Mouse (Mus musculus) gastrocnemius, postnatal 36 days (tissue): Measurements from ENCODE around the gene Tnfrsf11a. TPM values are rescaled to one million over a fixed set of nuclear protein-coding genes. Genes with fewer than 3 reads are reported as not detected.
"Not testable (repeated sequence)": the region's sequence is repeated elsewhere in the genome, so short reads cannot be mapped to it uniquely, and the experiment has no call there.

Experiments
- DNase-seq, 2 experiments: peaks; one replicate each; pipeline ENCODE4 v3.0.0; 2022
- intact Hi-C: fragments of 180-260 bp; cut with DNase I; formaldehyde crosslinking; loops from one replicate; pipeline ENCODE4 v1.15.1; 2025
- long read RNA-seq, 2 experiments: library from polyadenylated mRNA; stranded (forward); transcript quantifications; one replicate each; pipeline ENCODE4 v2.0.0; 2021
- total RNA-seq, 2 experiments: library from RNA; stranded (reverse); gene quantifications; 2 replicates each; pipeline ENCODE4 v1.2.3; 2021

The Tnfrsf11a gene
- under 1 TPM; 0.48 to 0.49 TPM for total RNA-seq
- long read RNA-seq, experiment 1: 0 reads
- long read RNA-seq, experiment 2: 0 reads

GRCm38 (mm10) chr1:105780457-105781364, at the start of gene Tnfrsf11a:
Gene Tnfrsf11a (plus strand): TSS chr1:105780718.
- intact Hi-C loops: no loop called here

GRCm38 (mm10) chr1:105735318-105735717, 45.2 kb upstream of the Tnfrsf11a start:
- intact Hi-C loops: no loop called here
- no peak for DNase-seq

More at GRCm38 (mm10) chr1:105780457-105781364, at the start of gene Tnfrsf11a:
- peak; percentile 31 to 33 for DNase-seq

- no peak for DNase-seq
These were observed 42.2 kb upstream of the Tnfrsf11a start for GRCm38 (mm10) chr1:105738334-105738733.

GRCm38 (mm10) chr1:105739493-105739892, 41.0 kb upstream of the Tnfrsf11a start:
- intact Hi-C loops: no loop called here
- DNase-seq: no peak

More at GRCm38 (mm10) chr1:105738334-105738733, 42.2 kb upstream of the Tnfrsf11a start:
- intact Hi-C loops: no loop called here

- no peak for DNase-seq
These were observed 38.0 kb upstream of the Tnfrsf11a start for GRCm38 (mm10) chr1:105742481-105742880.

GRCm38 (mm10) chr1:105746444-105746843, 34.1 kb upstream of the Tnfrsf11a start:
- intact Hi-C loops: loop anchor here (10.0 kb wide), 1 partner anchor 288 kb away; no protein-coding TSS in a partner anchor
- no peak for DNase-seq

More at GRCm38 (mm10) chr1:105742481-105742880, 38.0 kb upstream of the Tnfrsf11a start:
- intact Hi-C loops: loop anchor here (10.0 kb wide), 1 partner anchor 292 kb away; no protein-coding TSS in a partner anchor

- no peak for DNase-seq
- intact Hi-C loops: loop anchor here (10.0 kb wide), 1 partner anchor 288 kb away; no protein-coding TSS in a partner anchor
These were observed 33.5 kb upstream of the Tnfrsf11a start for GRCm38 (mm10) chr1:105746858-105747596.

- intact Hi-C loops: loop anchor here (10.0 kb wide), 1 partner anchor 287 kb away; no protein-coding TSS in a partner anchor
- DNase-seq: no peak
These were observed 32.3 kb upstream of the Tnfrsf11a start for GRCm38 (mm10) chr1:105748091-105748799.

- no peak for DNase-seq
- intact Hi-C loops: no loop called here
These were observed 28.3 kb upstream of the Tnfrsf11a start for GRCm38 (mm10) chr1:105752196-105752595.

- no peak for DNase-seq
These were observed 27.6 kb upstream of the Tnfrsf11a start for GRCm38 (mm10) chr1:105752944-105753343.

GRCm38 (mm10) chr1:105758798-105759197, 21.7 kb upstream of the Tnfrsf11a start:
- intact Hi-C loops: no loop called here
- DNase-seq: no peak

More at GRCm38 (mm10) chr1:105752944-105753343, 27.6 kb upstream of the Tnfrsf11a start:
- intact Hi-C loops: no loop called here

- DNase-seq: no peak
- intact Hi-C loops: no loop called here
These were observed 20.9 kb upstream of the Tnfrsf11a start for GRCm38 (mm10) chr1:105759422-105760165.

- no peak for DNase-seq
- intact Hi-C loops: no loop called here
These were observed 14.9 kb upstream of the Tnfrsf11a start for GRCm38 (mm10) chr1:105765586-105765985.

GRCm38 (mm10) chr1:105766099-105766498, 14.4 kb upstream of the Tnfrsf11a start:
- intact Hi-C loops: not testable (repeated sequence)

GRCm38 (mm10) chr1:105768397-105768796, 12.1 kb upstream of the Tnfrsf11a start:
- no peak for DNase-seq
- intact Hi-C loops: no loop called here

More at GRCm38 (mm10) chr1:105766099-105766498, 14.4 kb upstream of the Tnfrsf11a start:
- DNase-seq: not testable (repeated sequence)

GRCm38 (mm10) chr1:105770685-105771084, 9.8 kb upstream of the Tnfrsf11a start:
- intact Hi-C loops: no loop called here
- DNase-seq: no peak

- intact Hi-C loops: no loop called here
These were observed 4.1 kb upstream of the Tnfrsf11a start for GRCm38 (mm10) chr1:105776426-105776825.

GRCm38 (mm10) chr1:105780079-105780456, 450 bp upstream of the Tnfrsf11a start:
- intact Hi-C loops: no loop called here
- no peak for DNase-seq

More at GRCm38 (mm10) chr1:105776426-105776825, 4.1 kb upstream of the Tnfrsf11a start:
- DNase-seq: no peak
